Mouse (Mus musculus) heart, embryonic 13.5 days (tissue): Measurements from ENCODE around the gene Slamf9. TPM values are rescaled to one million over a fixed set of nuclear protein-coding genes. Genes with fewer than 3 reads are reported as not detected.

ENCODE experiments used
- ATAC-seq: fragments of 200-750 bp; cut with Nextera tagmentation; 2 replicates; pipeline ENCODE4 v1.8.0; 2017; ENCODE audit warnings: moderate TSS enrichment; ENCODE audit not compliant: insufficient number of reproducible peaks, low FRiP score, low TSS enrichment; ENCODE audit errors: extremely low read depth
- H3K27ac ChIP-seq: fragments of 300-500 bp; sonication (generic); replicated peaks from 2 replicates; pipeline ENCODE4 v1.5.1; 2015; ENCODE audit warnings: moderate library complexity, mild to moderate bottlenecking, inconsistent platforms
- H3K27me3 ChIP-seq: fragments of 300-500 bp; sonication (generic); replicated peaks from 2 replicates; pipeline ENCODE4 v1.6.1; 2015; ENCODE audit warnings: mild to moderate bottlenecking, inconsistent platforms
- H3K36me3 ChIP-seq: fragments of 300-500 bp; sonication (generic); 2 replicates; pipeline ENCODE4 v1.6.1; 2015; ENCODE audit warnings: mild to moderate bottlenecking, inconsistent platforms
- H3K4me1 ChIP-seq: fragments of 300-500 bp; sonication (generic); 2 replicates; pipeline ENCODE4 v1.6.1; 2015; ENCODE audit warnings: inconsistent platforms
- H3K4me2 ChIP-seq: fragments of 300-500 bp; sonication (generic); 2 replicates; pipeline ENCODE4 v1.6.1; 2015; ENCODE audit warnings: inconsistent platforms, mild to moderate bottlenecking, moderate library complexity
- H3K4me3 ChIP-seq: fragments of 300-500 bp; sonication (generic); 2 replicates; pipeline ENCODE4 v1.5.1; 2015; ENCODE audit warnings: moderate library complexity, mild to moderate bottlenecking, inconsistent platforms
- H3K9ac ChIP-seq: fragments of 300-500 bp; sonication (generic); 2 replicates; pipeline ENCODE4 v1.6.1; 2015; ENCODE audit warnings: inconsistent platforms, mild to moderate bottlenecking, moderate library complexity
- H3K9me3 ChIP-seq: fragments of 300-500 bp; sonication (generic); 2 replicates; pipeline ENCODE4 v1.6.1; 2016; ENCODE audit warnings: inconsistent platforms
- WGBS: fragments of 180-500 bp; shearing (Covaris S2); methylation state at CpG from one replicate; pipeline ENCODE4 v1.1.7; 2015; ENCODE audit warnings: mixed read lengths; 5-methylcytosine and 5-hydroxymethylcytosine counted together
- polyA plus RNA-seq: library from polyadenylated mRNA; unstranded; fragments of >200 nt; fragmentation: Nextera tagmentation; extraction: Ambion mirVana; gene quantifications from 2 replicates; pipeline ENCODE4 v1.2.1, GENCODE M21; 2015

Slamf9 gene
- polyA plus RNA-seq, 1 experiment from 2014 or later: 1.3 TPM

DNA sequence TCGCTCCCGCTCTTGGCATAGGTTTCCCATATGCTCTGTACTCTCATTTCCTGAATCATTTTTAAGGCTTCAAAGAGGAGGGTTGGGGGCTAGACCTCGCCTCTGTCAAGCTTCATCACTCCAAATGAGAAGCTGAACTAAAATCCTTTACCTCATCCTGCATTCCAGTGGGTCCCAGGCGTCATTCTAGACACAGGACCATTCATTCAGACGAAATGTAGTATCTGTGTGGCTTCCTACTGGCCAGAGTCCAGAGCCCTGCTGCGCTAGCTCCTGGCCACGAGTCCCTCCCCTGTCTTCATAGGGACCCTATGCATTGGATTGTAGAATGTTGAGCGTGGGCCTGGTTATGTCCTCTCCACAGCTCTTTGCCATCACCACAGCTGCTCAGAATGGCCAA lies 29.6 kb downstream of the Slamf9 start:
- H3K36me3 ChIP-seq: peaks cover 49% of the 10 kb centered on the region
- H3K27ac ChIP-seq: peak overlapping the region; percentile 68
- H3K9ac ChIP-seq: peak overlapping the region; percentile 76
- peak overlapping the region; percentile 80 for H3K4me2 ChIP-seq
- 60% methylated on average over 8 of the region's 8 CpGs for WGBS
- H3K4me3 ChIP-seq: peak overlapping the region; percentile 35
- H3K27me3 ChIP-seq: no peaks in the 10 kb centered on the region
- peaks cover 84% of the 10 kb centered on the region for H3K4me1 ChIP-seq
- no peaks in the 10 kb centered on the region for H3K9me3 ChIP-seq
- ATAC-seq: no peak

- H3K9ac ChIP-seq: 0 out of 2 replicates have a peak overlapping the region, but pooled peaks have one; percentile 3
- H3K27me3 ChIP-seq: no peaks in the 10 kb centered on the region
- no peak overlapping the region for H3K4me3 ChIP-seq
- WGBS: 51% methylated on average over 5 of the region's 5 CpGs
- peaks cover 49% of the 10 kb centered on the region for H3K36me3 ChIP-seq
- H3K9me3 ChIP-seq: no peaks in the 10 kb centered on the region
- H3K27ac ChIP-seq: peak overlapping the region; percentile 73
- no peak for ATAC-seq
- H3K4me1 ChIP-seq: peaks cover 91% of the 10 kb centered on the region
- H3K4me2 ChIP-seq: no peak overlapping the region
These were observed 31.8 kb downstream of the Slamf9 start for GRCm38 (mm10) chr1:172507001-172507400.

- Histone ChIP-seq H3K4me1 (peaks cover 90% of the 10 kb centered on the region), H3K4me2 (no peak overlapping the region), H3K36me3 (peaks cover 49% of the 10 kb centered on the region), H3K4me3 (no peak overlapping the region), H3K27ac (peak overlapping the region; percentile 73), H3K9ac (no peak overlapping the region), H3K27me3 (no peaks in the 10 kb centered on the region), H3K9me3 (no peaks in the 10 kb centered on the region)
- 82% methylated on average over 3 of the region's 3 CpGs for WGBS
- ATAC-seq: no peak
These were observed 32.5 kb downstream of the Slamf9 start for GRCm38 (mm10) chr1:172507701-172508100.

GRCm38 (mm10) chr1:172508172-172508571 lies 33.0 kb downstream of the Slamf9 start:
- WGBS: 22% methylated on average over 2 of the region's 2 CpGs
- no peak for ATAC-seq
- Histone ChIP-seq H3K27me3 (no peaks in the 10 kb centered on the region), H3K4me1 (peaks cover 90% of the 10 kb centered on the region), H3K27ac (peak overlapping the region; percentile 73), H3K4me2 (no peak overlapping the region), H3K4me3 (no peak overlapping the region), H3K9ac (no peak overlapping the region), H3K36me3 (peaks cover 49% of the 10 kb centered on the region), H3K9me3 (no peaks in the 10 kb centered on the region)

GRCm38 (mm10) chr1:172509235-172509634 lies 34.1 kb downstream of the Slamf9 start:
- Histone ChIP-seq H3K9me3 (no peaks in the 10 kb centered on the region), H3K9ac (no peak overlapping the region), H3K27me3 (no peaks in the 10 kb centered on the region), H3K4me1 (peaks cover 92% of the 10 kb centered on the region), H3K36me3 (peaks cover 49% of the 10 kb centered on the region), H3K4me3 (no peak overlapping the region), H3K4me2 (no peak overlapping the region), H3K27ac (peak overlapping the region; percentile 73)
- ATAC-seq: no peak
- 75% methylated on average over 5 of the region's 5 CpGs for WGBS

DNA sequence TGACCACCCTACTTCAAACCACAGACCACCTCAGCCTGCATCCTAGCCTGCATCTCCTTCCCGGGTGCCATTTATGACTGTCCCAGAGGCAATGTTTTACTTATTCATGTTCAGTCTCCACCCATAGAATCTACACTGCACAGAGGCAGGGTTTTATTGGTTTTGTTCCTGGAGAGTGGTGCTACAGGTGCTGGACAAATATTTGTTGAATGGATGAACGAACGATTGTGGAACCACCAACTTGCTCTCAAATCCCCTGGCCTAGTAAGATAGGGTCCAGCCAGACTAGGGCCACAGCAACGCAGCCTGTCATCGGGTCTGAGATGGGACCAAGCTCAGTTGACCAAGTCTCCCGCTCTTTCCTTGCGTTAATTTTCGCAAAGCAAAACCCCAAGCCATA lies 34.8 kb downstream of the Slamf9 start:
- peaks cover 90% of the 10 kb centered on the region for H3K4me1 ChIP-seq
- no peak overlapping the region for H3K4me2 ChIP-seq

GRCm38 (mm10) chr1:172510421-172510972 lies 35.3 kb downstream of the Slamf9 start:
- Histone ChIP-seq H3K27me3 (no peaks in the 10 kb centered on the region), H3K9me3 (no peaks in the 10 kb centered on the region), H3K36me3 (peaks cover 40% of the 10 kb centered on the region), H3K4me3 (no peak overlapping the region), H3K9ac (no peak overlapping the region), H3K27ac (0 out of 2 replicates have a peak overlapping the region, but pooled peaks have one; percentile 37), H3K4me2 (no peak overlapping the region), H3K4me1 (peaks cover 90% of the 10 kb centered on the region)
- ATAC-seq: no peak
- WGBS: 34% methylated on average over 13 of the region's 13 CpGs

More for the DNA sequence above, 34.8 kb downstream of the Slamf9 start:
- Histone ChIP-seq H3K27me3 (no peaks in the 10 kb centered on the region), H3K4me3 (no peak overlapping the region), H3K36me3 (peaks cover 45% of the 10 kb centered on the region), H3K9me3 (no peaks in the 10 kb centered on the region), H3K9ac (no peak overlapping the region), H3K27ac (peak overlapping the region; percentile 37; the same call in 1 of the 2 replicates)
- no peak for ATAC-seq
- WGBS: 46% methylated on average over 8 of the region's 8 CpGs

DNA sequence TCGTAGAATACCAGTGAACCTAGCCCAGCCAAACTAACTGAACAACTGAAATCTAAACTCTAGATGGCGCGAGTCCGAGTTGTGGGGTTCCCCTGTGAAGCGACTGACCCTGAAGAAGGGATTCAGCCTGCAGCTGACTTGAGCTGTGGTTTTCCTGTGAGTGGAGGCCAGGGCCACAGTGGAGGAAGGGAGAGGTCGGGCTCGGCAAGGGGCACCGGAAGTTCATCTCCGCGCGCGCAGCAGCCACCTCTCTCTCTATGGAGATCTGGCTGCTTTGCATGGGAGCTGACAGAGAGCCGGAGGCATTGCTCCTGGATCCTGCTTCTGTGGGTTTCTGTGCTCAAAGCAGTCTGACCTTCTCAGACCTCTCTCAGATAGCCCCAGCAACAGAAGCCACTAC lies 37.8 kb downstream of the Slamf9 start:
- Histone ChIP-seq H3K9ac (peak overlapping the region; percentile 69), H3K4me1 (peaks cover 73% of the 10 kb centered on the region), H3K4me3 (peak overlapping the region; percentile 5; the same call in 1 of the 2 replicates), H3K9me3 (peaks cover 7% of the 10 kb centered on the region), H3K27ac (peak overlapping the region; percentile 85), H3K36me3 (peaks cover 15% of the 10 kb centered on the region), H3K4me2 (peak overlapping the region; percentile 51), H3K27me3 (no peaks in the 10 kb centered on the region)
- WGBS: 12% methylated on average over 13 of the region's 13 CpGs
- no peak for ATAC-seq

GRCm38 (mm10) chr1:172513525-172514212 lies 38.5 kb downstream of the Slamf9 start:
- H3K4me1 ChIP-seq: peaks cover 66% of the 10 kb centered on the region
- peaks cover 8% of the 10 kb centered on the region for H3K36me3 ChIP-seq
- H3K9ac ChIP-seq: peak overlapping the region; percentile 69
- H3K27me3 ChIP-seq: no peaks in the 10 kb centered on the region
- peak overlapping the region; percentile 51 for H3K4me2 ChIP-seq
- no peak; the same call in 1 of the 2 replicates for ATAC-seq
- 32% methylated on average over 17 of the region's 17 CpGs for WGBS
- peak overlapping the region; percentile 85 for H3K27ac ChIP-seq
- H3K4me3 ChIP-seq: no peak overlapping the region
- peaks cover 9% of the 10 kb centered on the region for H3K9me3 ChIP-seq

GRCm38 (mm10) chr1:172514213-172514529 lies 39.0 kb downstream of the Slamf9 start:
- peak overlapping the region; percentile 85 for H3K27ac ChIP-seq
- H3K27me3 ChIP-seq: no peaks in the 10 kb centered on the region
- ATAC-seq: no peak
- H3K36me3 ChIP-seq: peaks cover 3% of the 10 kb centered on the region
- H3K4me2 ChIP-seq: peak overlapping the region; percentile 51
- WGBS: 57% methylated on average over 4 of the region's 4 CpGs
- H3K9ac ChIP-seq: 0 out of 2 replicates have a peak overlapping the region, but pooled peaks have one; percentile 69
- peaks cover 61% of the 10 kb centered on the region for H3K4me1 ChIP-seq
- no peak overlapping the region for H3K4me3 ChIP-seq
- peaks cover 9% of the 10 kb centered on the region for H3K9me3 ChIP-seq

DNA sequence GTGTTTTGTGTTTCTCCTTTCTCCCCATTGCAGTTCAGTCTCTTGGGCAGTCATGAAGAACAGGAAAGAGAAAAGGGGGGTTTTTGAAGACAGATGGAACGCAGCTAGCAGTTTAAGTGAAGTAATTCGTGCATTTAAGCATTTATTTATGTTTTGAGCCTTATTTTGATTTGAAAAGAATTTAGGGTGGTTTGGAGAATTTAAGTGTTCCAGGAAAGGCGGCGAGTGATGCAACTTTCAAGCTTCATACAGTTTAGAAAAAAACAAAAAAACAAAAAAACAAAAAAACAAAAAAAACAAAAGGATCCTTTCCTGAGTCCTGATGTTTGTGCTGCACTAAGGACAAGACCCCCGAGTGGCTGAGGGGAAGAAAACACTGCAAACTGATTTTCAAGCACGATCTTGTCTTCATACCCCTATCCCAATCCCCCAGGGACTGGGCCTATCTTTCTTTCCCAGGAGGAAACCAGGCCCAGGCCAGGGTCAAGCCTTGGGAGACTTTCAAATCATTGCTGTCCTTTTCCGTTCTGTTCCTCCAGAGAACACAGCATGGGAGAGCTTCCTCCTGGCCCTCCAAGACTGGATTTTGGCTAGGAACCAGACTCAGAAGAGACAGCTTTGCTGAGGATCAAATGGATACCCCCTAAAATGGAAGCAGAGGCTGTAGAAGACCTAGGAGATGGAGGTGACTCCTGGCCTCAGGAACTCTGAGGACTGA lies 39.6 kb downstream of the Slamf9 start:
- 60% methylated on average over 7 of the region's 7 CpGs for WGBS
- Histone ChIP-seq H3K4me3 (no peak overlapping the region), H3K27me3 (no peaks in the 10 kb centered on the region), H3K9ac (no peak overlapping the region), H3K36me3 (no peaks in the 10 kb centered on the region), H3K4me2 (no peak overlapping the region), H3K4me1 (peaks cover 61% of the 10 kb centered on the region), H3K27ac (peak overlapping the region; percentile 85), H3K9me3 (peaks cover 9% of the 10 kb centered on the region)
- no peak for ATAC-seq
